15 mouse cellular contexts compared by ENCODE assay signal in the genomic region with DNA sequence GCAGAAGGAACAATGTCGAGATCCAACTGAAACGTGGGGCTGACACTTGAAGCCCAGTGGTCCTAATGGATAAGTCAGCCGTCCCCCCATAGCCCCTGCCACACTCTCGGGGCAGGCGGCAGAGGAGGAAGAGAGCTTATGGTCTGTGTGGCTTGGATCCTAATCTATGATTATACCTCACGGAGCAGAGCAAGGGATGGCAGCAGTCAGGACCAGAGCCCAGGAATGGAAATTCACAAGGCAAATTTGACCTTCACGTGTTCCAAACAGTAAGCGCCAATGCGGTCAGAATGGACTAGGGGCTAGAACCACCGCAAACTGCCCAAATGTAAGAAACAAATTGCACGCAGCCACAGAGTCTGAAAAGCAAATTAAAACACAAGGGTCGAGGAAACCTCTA. TPM values are rescaled to one million over a fixed set of nuclear protein-coding genes. Genes with fewer than 3 reads are reported as not detected.
DNase-seq lines count a peak whose midpoint lies in the region; ATAC-seq lines count a peak whose summit lies in the region.
"Had no signal": no experiment of that assay in that cellular context is flagged by ENCODE, and none has a peak within 500 bp of the region (broad histone marks: within the 10 kb centered on the region; RNA-seq: fewer than 3 reads in every experiment).

No protein-coding gene starts in this region.

- H3K9me3 ChIP-seq in heart, embryonic 13.5 days: no peaks in the 10 kb centered on the region
- H3K9me3 ChIP-seq in embryonic facial prominence, embryonic 15.5 days (replicated peaks): no peaks in the 10 kb centered on the region
- H3K9me3 ChIP-seq in forebrain, embryonic 16.5 days (ENCODE audit: control insufficient read depth, low read length): no peaks in the 10 kb centered on the region
- H3K9me3 ChIP-seq: hindbrain, embryonic 13.5 days; limb, embryonic 15.5 days; lung, embryonic 15.5 days; midbrain, embryonic 10.5 days had no signal

- DNase-seq in heart, postnatal 4 days: no peak
- peak; percentile 13 for DNase-seq in thymus, postnatal 14 days
- DNase-seq in thymus, postnatal 36 days: no peak
- DNase-seq in cerebellum, adult 11 months: no peak
- DNase-seq: cerebellum, adult 11-12 months; gastrocnemius, postnatal 14 days had no signal

- 0 out of 2 replicates have a peak, but pooled peaks have one; percentile 16 for ATAC-seq in heart, embryonic 13.5 days (ENCODE audit: extremely low read depth, insufficient number of reproducible peaks, low FRiP score, low TSS enrichment)
- ATAC-seq in embryonic facial prominence, embryonic 15.5 days (ENCODE audit: insufficient number of reproducible peaks, low FRiP score, low TSS enrichment, low read depth): 0 out of 2 replicates have a peak, but pooled peaks have one; percentile 7
- ATAC-seq in forebrain, embryonic 16.5 days: no peak

- peak overlapping the region; percentile 71 for H3K9ac ChIP-seq in heart, embryonic 13.5 days
- no peak overlapping the region for H3K9ac ChIP-seq in embryonic facial prominence, embryonic 15.5 days
- H3K9ac ChIP-seq in forebrain, embryonic 16.5 days (replicated peaks; ENCODE audit: low read depth, low read length): no peak overlapping the region
- H3K9ac ChIP-seq: hindbrain, embryonic 13.5 days; limb, embryonic 15.5 days; lung, embryonic 15.5 days had no signal

- WGBS in heart, embryonic 13.5 days: 57% methylated on average over 12 of the region's 12 CpGs
- 67% methylated on average over 12 of the region's 12 CpGs for WGBS in embryonic facial prominence, embryonic 15.5 days
- WGBS in forebrain, embryonic 16.5 days: 91% methylated on average over 12 of the region's 12 CpGs

- no peaks in the 10 kb centered on the region for H3K27me3 ChIP-seq in heart, embryonic 13.5 days (replicated peaks)
- no peaks in the 10 kb centered on the region for H3K27me3 ChIP-seq in embryonic facial prominence, embryonic 15.5 days
- no peaks in the 10 kb centered on the region for H3K27me3 ChIP-seq in forebrain, embryonic 16.5 days (replicated peaks; ENCODE audit: control insufficient read depth, insufficient read depth, low read length)
- H3K27me3 ChIP-seq: hindbrain, embryonic 13.5 days; limb, embryonic 15.5 days; lung, embryonic 15.5 days had no signal

- H3K36me3 ChIP-seq in heart, embryonic 13.5 days: 0 out of 2 replicates have a peak, but pooled peaks cover 2% of the 10 kb centered on the region
- H3K36me3 ChIP-seq in embryonic facial prominence, embryonic 15.5 days: no peaks in the 10 kb centered on the region
- H3K36me3 ChIP-seq in forebrain, embryonic 16.5 days (ENCODE audit: control insufficient read depth, insufficient read depth): no peaks in the 10 kb centered on the region
- H3K36me3 ChIP-seq: limb, embryonic 15.5 days; lung, embryonic 15.5 days; midbrain, embryonic 10.5 days had no signal

- H3K4me2 ChIP-seq in heart, embryonic 13.5 days: peak overlapping the region; percentile 54
- no peak overlapping the region for H3K4me2 ChIP-seq in embryonic facial prominence, embryonic 15.5 days (replicated peaks)
- no peak overlapping the region for H3K4me2 ChIP-seq in forebrain, embryonic 16.5 days (ENCODE audit: low read length)
- H3K4me2 ChIP-seq: hindbrain, embryonic 13.5 days; limb, embryonic 15.5 days; lung, embryonic 15.5 days had no signal

- H3K27ac ChIP-seq in heart, embryonic 13.5 days (replicated peaks): peak overlapping the region; percentile 94
- H3K27ac ChIP-seq in embryonic facial prominence, embryonic 15.5 days (replicated peaks): no peak overlapping the region
- no peak overlapping the region for H3K27ac ChIP-seq in forebrain, embryonic 16.5 days (ENCODE audit: low read length)
- H3K27ac ChIP-seq: hindbrain, embryonic 13.5 days; limb, embryonic 15.5 days; lung, embryonic 15.5 days; midbrain, embryonic 10.5 days had no signal

- H3K4me3 ChIP-seq in heart, embryonic 13.5 days: no peak overlapping the region
- H3K4me3 ChIP-seq in embryonic facial prominence, embryonic 15.5 days (replicated peaks): no peak overlapping the region
- H3K4me3 ChIP-seq in forebrain, embryonic 16.5 days (replicated peaks; ENCODE audit: low read length): no peak overlapping the region
- H3K4me3 ChIP-seq: hindbrain, embryonic 13.5 days; left cerebral cortex, adult 2 months; limb, embryonic 15.5 days; lung, embryonic 15.5 days; midbrain, embryonic 10.5 days; myocyte had no signal

- peaks cover 99% of the 10 kb centered on the region for H3K4me1 ChIP-seq in heart, embryonic 13.5 days
- peaks cover 23% of the 10 kb centered on the region for H3K4me1 ChIP-seq in embryonic facial prominence, embryonic 15.5 days
- H3K4me1 ChIP-seq in forebrain, embryonic 16.5 days (replicated peaks; ENCODE audit: control insufficient read depth, insufficient read depth, low read length): 0 out of 2 replicates have a peak, but pooled peaks cover 3% of the 10 kb centered on the region

RNA-seq across cellular contexts. Expression of a gene that starts 14.5 kb away (rescaled TPM):
- 170 and 188 TPM in 2 replicates for polyA plus RNA-seq in heart, embryonic 13.5 days (2015; fragmentation: Nextera tagmentation; extraction: Ambion mirVana)
- total RNA-seq in heart, postnatal 4 days (2021): 100 to 1,000 TPM in 1 of 2 experiments, 10 to 100 TPM in 1; 96.3 to 107 TPM
- 25.8 and 26.8 TPM in 2 replicates for polyA plus RNA-seq in embryonic facial prominence, embryonic 15.5 days (2015; fragmentation: Nextera tagmentation; extraction: Ambion mirVana)
- polyA plus RNA-seq in forebrain, embryonic 16.5 days (2015; fragmentation: Nextera tagmentation; extraction: Ambion mirVana): 207 and 277 TPM in 2 replicates
